Mouse (Mus musculus) left cerebral cortex, postnatal 14 days (tissue): ENCODE measurements around the gene Rcbtb2. TPM values are rescaled to one million over a fixed set of nuclear protein-coding genes. Genes with fewer than 3 reads are reported as not detected.
"Not testable (repeated sequence)": the region's sequence is repeated elsewhere in the genome, so short reads cannot be mapped to it uniquely, and the experiment has no call there.

Experiments
- DNase-seq, 2 experiments: peaks; one replicate each; pipeline ENCODE4 v3.0.0; 2021 to 2022; ENCODE audit warnings: low spot score in 2 of 2, mixed read lengths in 1 of 2
- intact Hi-C: fragments of 180-260 bp; cut with DNase I; formaldehyde crosslinking; loops from one replicate; pipeline ENCODE4 v1.15.1; 2025
- long read RNA-seq, 2 experiments: library from polyadenylated mRNA; stranded (forward); transcript quantifications; one replicate each; pipeline ENCODE4 v2.0.0; 2021
- total RNA-seq, 2 experiments: library from RNA; stranded (reverse); gene quantifications; 2 replicates each; pipeline ENCODE4 v1.2.3; 2021

The Rcbtb2 gene
- 10 to 100 TPM; 20.5 to 22.8 TPM for total RNA-seq
- long read RNA-seq, experiment 1, partial matches to known transcripts: 3 of 19 reads
- long read RNA-seq, experiment 1, other reads (novel, unspliced or antisense): 13 of 19 reads
- long read RNA-seq, experiment 2, partial matches to known transcripts: 4 of 21 reads
- long read RNA-seq, experiment 2, other reads (novel, unspliced or antisense): 13 of 21 reads

DNA sequence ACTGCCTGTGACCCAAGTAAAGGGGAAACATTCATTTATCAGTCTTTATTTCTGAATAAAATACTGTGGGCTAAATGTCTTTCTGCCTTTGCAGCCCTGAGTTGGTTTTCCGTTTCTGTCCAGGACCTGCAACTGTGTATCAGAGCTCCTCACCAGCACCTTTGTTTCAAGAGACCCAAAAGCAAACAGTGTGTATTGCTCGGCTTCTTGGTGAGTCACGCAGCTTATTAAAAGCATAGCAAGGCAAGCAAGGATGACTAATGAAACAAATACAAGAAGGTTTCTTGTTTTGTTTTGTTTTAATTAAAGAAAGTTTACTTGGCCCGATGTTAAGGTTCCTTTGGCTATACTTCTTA lies at the start of gene Rcbtb2:
TSS of gene Rcbtb2 (plus strand) at position 115 of the 356 bp plus-strand sequence.
- intact Hi-C loops: no loop called here
- no peak for DNase-seq

DNA sequence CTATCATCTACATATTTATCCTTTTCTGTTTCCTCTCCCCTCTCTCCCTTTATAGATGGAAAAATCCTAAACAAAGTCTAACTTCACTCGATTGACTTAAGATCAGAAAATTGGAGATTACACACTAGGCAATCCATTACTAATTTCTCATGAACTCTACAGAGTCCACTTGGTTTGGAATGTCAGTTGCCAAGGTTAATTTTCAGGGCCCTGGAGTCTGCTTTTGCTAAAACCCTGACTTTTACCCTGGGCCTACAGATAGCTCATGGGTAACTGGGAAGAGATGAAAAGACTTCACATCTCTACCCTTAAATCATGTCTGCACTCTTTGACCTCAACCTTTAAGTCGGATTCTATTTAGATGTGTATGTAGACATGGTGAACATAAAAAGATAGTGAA lies 39.3 kb upstream of the Rcbtb2 start:
- intact Hi-C loops: no loop called here
- no peak for DNase-seq

DNA sequence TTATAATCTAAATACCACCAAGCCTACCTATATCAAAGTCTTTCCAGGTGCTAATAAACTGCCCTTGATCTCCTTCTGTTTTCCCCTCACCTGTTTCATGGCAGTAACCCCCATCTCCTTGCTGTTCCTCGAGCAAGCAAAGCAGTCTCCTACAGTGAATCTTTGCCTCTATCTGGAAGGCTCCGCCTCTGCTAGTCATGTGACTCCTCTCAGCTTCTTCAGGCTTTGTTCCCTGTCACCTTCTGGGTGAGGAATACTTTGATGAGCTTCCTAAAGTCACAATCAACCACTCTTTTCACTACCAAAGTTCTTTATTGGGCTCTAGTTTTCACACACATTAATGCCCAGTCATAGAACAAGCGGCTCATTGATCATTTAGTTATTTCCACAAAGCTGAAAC lies 36.4 kb upstream of the Rcbtb2 start:
- intact Hi-C loops: no loop called here
- no peak for DNase-seq

DNA sequence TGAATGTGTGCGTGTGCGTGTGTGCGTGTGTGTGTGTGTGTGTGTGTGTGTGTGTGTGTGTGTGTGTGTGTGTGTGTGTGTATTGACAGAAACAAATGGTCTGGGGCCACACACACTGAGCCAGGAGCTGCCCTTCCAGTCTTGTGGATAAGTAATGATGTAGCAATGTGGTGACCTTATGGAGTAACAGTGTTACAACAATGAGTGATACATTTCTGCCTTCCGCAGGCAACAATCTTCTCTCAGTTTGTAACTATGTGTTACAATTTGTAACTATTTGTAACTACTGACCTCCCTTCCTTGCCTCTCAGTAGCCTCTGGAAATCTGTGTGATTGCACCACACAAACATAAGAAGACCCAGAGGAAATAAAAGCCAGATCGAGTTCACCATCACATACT lies 35.6 kb upstream of the Rcbtb2 start:
- intact Hi-C loops: no loop called here
- DNase-seq: no peak

DNA sequence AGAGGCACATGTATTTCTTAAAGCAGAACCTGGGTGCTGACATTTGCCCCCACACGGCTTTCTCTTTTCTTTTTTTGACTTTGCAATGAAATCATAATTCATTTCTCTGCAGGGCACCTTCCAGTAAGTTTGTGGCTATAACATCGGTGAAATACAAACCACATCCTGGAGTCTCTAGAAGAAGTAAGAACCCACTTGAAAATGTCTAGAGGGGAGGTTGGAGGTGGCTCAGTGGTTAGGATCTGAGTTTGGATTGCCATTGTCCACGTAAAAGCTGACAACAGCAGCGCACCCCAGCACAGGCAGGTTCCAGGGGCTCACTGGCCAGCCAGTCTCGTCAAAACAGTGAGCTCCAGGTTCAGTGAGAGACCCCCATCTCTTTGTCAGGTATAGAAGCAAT lies 35.1 kb upstream of the Rcbtb2 start:
- intact Hi-C loops: no loop called here
- DNase-seq: no peak

DNA sequence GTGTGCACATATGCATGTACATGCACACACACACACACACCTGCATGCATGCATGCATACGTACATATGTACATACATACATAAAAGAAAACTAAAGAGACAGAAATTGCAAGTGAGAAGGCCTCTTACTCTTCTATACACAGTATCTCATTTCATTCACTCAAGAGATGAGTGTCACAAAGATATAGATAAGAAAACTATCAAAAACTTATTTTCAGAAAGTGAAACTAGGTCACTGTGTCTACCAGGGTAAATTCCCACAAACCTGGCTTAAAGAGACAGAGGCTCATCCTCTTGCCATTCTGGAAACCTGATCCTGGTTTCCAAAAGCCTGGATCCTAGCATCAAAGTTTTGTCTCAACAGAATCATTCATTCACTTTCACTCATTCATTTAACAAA lies 34.6 kb upstream of the Rcbtb2 start:
- no peak for DNase-seq
- intact Hi-C loops: no loop called here

DNA sequence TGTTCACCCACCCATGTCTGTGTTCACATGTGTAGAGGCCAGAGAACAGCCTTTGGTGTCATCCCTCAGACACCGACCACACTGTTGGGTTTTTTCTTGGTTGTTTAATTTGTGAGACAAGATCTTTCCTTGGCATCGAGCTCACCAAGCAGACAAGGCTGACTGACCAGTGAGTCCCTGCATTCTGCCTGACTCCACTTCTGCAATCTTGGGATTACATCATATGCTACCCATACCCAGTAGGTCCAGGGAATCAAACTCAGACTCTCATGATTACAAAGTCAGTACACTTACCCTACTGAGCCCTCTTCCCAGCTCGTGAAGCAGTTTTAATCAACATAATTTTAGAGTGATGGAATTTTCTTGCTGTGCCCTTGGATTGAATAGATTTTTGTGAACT lies 30.0 kb upstream of the Rcbtb2 start:
- intact Hi-C loops: loop anchor here (10.0 kb wide), 1 partner anchor 508 kb away; no protein-coding TSS in a partner anchor
- DNase-seq: no peak

DNA sequence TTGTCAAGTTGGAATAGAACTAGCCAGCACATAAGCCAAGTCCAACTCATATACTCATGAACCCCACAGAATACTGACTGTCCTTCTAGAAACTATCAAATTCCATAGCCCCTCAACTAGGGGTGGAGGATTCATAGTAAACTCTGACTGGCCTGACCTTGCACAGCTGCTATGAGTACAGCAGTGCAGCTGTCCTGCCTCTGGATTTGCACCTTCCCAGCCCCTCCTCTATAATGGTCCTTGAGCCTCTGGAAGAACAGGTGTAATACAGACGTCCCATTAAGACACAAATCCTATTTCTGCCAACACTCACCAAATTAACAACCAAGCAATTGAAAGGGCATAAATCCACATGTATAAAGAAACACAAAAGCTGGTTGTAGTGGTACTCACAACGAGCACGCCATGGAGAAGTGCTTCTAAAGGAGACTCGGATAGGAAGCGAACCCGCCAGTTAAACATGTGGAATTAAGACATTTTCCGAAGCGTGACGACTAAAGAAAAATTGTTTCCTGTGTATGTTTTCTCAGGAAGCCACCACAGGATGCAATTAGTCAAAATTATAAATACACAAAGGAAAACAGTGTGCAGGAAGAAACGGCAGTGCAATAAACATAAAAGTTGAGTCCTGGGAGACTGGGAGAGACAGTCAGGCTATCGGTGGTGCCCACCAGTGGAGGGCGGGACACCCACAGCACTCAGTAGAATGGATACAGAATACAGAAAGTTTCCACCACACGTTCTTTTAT lies 27.9 kb upstream of the Rcbtb2 start:
- no peak for DNase-seq
- intact Hi-C loops: loop anchor here (10.0 kb wide), 1 partner anchor 510 kb away; no protein-coding TSS in a partner anchor

DNA sequence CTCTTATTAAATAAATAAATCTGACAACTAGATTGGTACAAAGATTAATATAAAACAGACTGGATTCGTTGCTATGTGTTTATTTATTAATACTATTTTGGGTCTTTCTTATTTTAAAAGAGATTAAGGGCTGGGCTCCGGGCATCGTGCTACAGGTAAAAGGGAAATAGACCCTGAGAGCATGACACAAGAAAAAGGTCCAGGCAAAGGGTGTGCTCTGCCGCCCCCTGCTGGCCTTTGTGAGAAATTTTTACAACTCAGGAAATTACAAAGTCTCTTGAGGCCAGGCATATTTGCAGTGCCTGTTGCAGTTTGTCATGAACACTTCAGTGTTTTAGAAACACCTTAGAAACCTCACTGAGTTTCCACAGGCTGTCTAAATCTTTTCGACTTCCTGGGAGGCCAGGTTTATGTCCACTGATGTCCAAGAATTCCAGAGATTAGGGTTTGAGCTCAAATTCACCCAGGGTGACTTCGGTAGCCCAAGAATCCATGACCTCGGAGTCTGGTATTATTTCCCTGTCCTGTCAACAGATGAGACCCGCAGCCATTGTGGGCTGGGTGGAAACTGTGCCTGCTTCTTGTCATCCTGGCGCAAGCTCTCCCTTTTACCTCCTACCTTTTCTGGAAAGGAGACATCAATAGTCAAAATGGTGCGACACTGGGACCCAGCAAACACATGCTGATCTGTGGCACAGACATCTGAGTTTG lies 24.0 kb upstream of the Rcbtb2 start:
- DNase-seq: peak in 1 of 2 experiments; percentile 55
- intact Hi-C loops: loop anchor here (2.0 to 10.0 kb wide), 2 partner anchors 514 to 722 kb away; no protein-coding TSS in a partner anchor

DNA sequence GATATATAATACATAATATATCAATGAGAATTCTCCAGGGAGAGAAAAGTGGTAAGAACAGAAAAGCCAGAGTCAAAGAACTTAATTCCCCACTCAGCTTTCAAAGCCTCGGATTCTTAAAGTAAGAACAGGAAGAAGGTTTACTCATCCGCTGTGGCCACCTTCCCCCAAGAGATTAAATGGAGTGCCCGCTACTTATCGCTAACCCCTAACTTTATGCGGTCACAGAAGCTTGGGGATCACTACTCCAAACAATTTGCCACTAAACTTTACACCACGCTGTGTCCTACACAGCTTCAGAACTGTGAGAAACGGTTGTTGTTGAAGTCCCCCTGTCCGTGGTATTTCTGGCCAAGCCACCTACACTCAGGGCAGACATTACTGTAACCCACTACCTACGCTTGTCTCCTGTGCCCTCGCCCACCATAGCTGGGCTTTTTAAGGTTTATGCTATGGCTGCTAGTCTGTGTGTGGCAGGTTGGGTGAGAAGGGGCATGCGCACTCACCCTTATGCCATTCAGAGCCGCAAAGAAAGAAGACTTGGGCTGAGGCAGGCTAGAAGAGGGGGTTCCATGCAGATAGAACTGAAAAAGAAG lies 20.5 kb upstream of the Rcbtb2 start:
- DNase-seq: no peak
- intact Hi-C loops: loop anchor here (10.0 kb wide), 1 partner anchor 402 kb away; no protein-coding TSS in a partner anchor

DNA sequence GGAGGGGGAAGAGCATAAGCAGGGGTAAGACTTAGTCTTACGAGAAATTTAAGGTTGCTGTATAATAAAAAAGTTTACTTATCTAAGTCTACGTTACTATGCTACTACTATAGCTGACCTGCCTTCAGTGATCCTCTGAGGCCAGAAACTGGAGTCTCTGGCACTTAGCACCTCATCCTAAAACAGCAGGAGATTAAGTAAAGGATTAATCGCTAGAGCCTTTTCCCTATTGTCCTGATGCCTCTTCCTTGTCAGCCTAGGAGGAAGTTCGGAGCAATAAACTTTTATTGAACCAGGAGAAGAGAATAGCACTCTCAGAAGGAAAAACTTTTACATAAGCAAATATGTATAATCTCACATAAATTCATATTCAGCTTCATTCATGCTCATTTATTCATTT lies 19.9 kb upstream of the Rcbtb2 start:
- not testable (repeated sequence) for DNase-seq
- intact Hi-C loops: loop anchor here (10.0 kb wide), 1 partner anchor 402 kb away; no protein-coding TSS in a partner anchor

DNA sequence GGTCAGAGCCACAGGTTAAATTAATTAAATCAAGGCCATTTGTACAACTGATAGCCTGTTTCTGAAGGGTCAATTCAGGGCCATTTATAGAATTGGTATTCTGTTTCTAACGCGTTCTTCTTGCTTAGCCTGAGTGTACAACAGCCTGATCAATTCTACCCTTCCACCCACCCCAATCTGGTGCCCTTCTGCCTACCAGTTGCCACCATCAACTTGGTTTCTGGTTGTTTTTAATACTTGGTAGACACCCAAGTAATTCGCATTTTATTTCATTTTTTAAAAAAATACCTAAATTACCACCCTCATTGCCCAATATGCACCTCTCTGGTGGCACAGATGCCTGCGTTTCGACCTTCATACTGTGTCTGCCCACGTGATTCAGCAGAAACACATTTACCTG lies 17.9 kb upstream of the Rcbtb2 start:
- intact Hi-C loops: loop anchor here (5.0 to 10.0 kb wide), 2 partner anchors 372 to 400 kb away; no protein-coding TSS in a partner anchor
- no peak for DNase-seq

DNA sequence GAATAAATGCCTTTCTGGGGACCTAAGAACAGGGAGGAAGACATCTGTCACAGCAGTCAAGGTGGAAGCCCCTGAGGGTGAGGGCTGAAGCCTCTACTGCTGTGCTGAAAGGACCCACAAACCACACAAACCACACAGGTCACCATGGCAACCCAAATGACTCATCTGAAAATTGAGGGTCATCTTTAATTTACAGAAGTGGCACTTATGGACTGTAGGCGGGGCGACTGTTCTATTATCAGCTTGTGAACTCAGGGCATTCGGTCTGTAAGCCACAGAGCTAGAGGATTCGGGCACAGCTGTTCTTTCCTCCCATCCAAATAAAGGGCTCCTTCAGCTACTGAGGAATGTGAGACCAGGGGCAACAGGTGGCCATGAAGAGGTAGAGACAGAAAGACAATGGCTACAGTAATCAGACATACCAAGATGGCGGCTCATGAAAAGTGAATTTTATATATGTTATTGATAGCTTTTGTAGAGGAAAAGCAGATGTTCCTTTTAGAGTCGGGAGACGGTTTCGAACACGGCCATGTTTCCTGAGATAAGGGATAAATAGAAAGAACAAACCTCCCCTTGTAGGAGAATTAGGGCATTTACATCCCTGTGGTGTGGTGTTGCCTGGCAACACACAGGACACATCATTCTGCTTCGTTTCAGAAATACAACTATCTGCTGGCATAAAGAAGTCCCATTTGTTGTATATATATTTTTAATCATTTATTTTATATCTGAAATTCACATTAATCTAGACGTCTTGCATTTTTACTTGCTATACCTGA lies 17.2 kb upstream of the Rcbtb2 start:
- intact Hi-C loops: loop anchor here (2.0 to 10.0 kb wide), 3 partner anchors 197 to 399 kb away; no protein-coding TSS in a partner anchor
- no peak for DNase-seq

DNA sequence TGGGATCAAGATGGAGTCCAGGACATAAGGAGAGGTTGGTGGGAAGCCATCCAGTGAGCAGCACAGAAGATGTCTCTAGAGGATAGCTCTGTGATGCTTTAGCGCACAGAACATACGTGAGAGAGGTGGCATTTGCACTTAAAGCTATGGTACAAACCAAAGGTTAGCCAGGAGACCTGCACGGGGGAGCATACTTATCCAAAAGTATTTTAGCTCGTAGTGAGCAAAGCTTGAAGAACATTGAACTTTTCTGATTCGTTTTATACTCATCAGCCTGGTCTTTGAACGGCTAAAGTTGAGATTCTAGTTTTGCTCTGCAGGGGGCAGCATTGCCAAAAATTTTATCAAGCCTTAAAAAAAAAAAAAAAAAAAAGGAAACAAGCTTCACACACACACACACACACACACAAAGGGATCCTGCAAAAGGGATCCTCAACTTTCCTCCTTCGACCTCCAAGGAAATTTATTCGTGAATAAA lies 16.6 kb upstream of the Rcbtb2 start:
- intact Hi-C loops: loop anchor here (2.0 to 10.0 kb wide), 3 partner anchors 197 to 399 kb away; no protein-coding TSS in a partner anchor
- peak; percentile 56 to 70 for DNase-seq

DNA sequence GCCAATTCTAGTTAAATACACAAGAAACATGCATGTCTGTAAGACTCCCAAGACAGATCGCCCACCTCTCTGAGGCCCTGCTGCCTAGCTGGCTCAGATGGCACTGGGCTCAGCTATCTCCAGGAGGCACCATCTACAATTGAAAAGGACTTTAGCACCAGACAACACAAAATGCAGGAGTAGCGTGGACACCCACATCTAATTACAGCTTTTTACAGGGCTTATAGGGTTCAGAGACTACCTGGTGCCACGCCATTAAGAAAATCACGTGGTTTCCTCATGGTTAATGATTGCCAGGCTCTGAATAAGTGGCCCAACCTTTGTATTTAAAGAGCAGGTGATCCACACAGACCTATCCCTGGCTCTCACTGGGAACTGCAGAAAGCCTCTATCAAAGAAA lies 15.9 kb upstream of the Rcbtb2 start:
- no peak for DNase-seq

DNA sequence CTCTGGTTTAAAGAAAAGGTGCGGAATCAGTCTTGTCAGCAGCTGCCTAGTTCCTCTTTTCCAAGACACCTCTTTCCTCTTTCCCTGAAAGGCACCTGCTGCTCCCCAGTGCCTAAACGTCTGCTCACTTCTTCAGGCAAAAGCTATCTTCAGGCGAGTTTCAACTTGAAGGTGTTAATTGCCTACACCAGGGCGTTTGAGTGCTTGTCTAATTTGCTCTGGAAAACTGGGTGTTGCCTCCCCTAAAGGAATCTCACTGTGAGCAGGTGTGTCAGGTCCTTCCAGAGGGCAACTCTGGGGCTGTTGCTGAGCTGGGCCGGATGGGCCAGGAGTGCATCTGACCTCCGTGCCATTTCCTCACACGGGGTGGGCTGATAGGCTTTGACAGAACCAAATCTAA lies 15.5 kb upstream of the Rcbtb2 start:
- DNase-seq: no peak
- intact Hi-C loops: loop anchor here (2.0 to 10.0 kb wide), 3 partner anchors 195 to 397 kb away; no protein-coding TSS in a partner anchor

More for the DNA sequence above, 15.9 kb upstream of the Rcbtb2 start:
- intact Hi-C loops: loop anchor here (2.0 to 10.0 kb wide), 3 partner anchors 196 to 398 kb away; no protein-coding TSS in a partner anchor

DNA sequence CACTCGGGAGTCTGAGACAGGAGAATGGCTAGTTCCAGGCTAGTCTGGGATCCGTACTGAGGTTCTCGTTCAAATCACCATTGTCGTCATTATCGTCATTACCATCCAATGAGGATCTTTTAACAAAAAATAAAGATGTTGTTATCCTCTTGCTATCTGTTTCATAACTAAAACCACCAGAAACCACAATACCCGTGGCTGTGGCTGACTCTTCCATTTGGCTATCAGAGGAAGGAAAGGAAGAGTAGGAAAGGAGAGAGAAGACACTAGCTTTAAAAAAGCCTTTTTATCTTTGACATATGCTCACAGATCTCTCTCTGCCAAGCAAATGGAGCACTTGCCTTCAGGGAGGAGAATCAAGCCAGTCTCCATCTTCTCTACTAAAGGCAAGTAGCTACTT lies 14.9 kb upstream of the Rcbtb2 start:
- no peak for DNase-seq
- intact Hi-C loops: loop anchor here (2.0 to 10.0 kb wide), 3 partner anchors 195 to 397 kb away; no protein-coding TSS in a partner anchor

DNA sequence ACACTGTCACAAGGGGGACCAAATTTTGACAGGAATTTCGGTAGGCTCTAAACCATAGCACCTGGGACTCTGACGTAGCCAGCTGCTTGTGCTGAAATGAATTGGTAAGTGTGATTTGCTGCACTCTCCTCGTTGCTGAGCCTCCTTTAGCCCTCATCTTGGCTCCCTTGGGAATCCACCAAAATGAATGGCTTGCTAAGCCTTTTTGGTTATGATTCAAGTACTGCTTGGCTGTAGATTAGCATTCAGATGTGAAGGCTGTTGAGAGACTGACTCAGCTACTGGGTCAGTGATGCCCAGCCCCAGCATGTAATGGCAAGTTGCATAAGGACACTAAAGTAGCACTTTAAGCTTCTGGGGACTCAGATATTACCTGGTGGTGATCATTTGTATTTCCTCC lies 12.2 kb upstream of the Rcbtb2 start:
- intact Hi-C loops: no loop called here
- DNase-seq: no peak

DNA sequence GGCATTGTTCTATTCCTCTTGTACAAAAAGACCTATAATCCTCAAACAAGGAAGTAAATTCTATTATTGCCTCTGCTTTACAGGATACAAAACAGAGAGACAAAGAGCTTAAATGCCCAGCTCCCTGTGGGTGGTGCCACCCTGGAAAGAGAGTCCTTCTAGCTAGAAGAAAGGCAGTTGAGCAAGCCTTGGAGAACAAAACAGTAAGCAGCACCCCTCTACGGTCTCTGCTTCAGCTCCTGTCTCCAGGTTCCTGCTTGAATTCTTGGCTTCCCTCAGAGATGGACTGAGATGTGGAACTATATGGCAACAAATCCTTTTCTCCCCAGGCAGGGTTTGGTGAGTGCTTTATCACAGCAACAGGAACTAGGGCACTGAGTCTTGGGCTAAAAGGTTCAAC lies 11.7 kb upstream of the Rcbtb2 start:
- intact Hi-C loops: no loop called here
- no peak for DNase-seq
